In genomic region chr11:8444759-8445422, GRCm38 (mm10) we compare ENCODE assay signal across 19 mouse cellular contexts.
A peak's percentile ranks its signal among the peaks of the same experiment; 100 is the strongest.
DNase-seq lines count a peak whose midpoint lies in the region; ATAC-seq and TF ChIP-seq lines count a peak whose summit lies in the region.
"Had no signal": no experiment of that assay in that cellular context is flagged by ENCODE, and none has a peak within 500 bp of the region (broad histone marks: within the 10 kb centered on the region; RNA-seq: fewer than 3 reads in every experiment).

No protein-coding gene starts in this region.

- no peak for ATAC-seq in heart, embryonic 12.5 days (ENCODE audit: insufficient number of reproducible peaks, low FRiP score)
- no peak for ATAC-seq in forebrain, embryonic 14.5 days

- no peak for TF ChIP-seq POLR2A in cortical plate, adult 2 months (IDR thresholded peaks at IDR 0.05; ENCODE audit: extremely low read depth, insufficient read depth, low read length)

- no peak overlapping the region for H3K4me2 ChIP-seq in heart, embryonic 12.5 days
- H3K4me2 ChIP-seq in forebrain, embryonic 14.5 days (ENCODE audit: low read length): no peak overlapping the region
- H3K4me2 ChIP-seq: hindbrain, embryonic 15.5 days; liver, embryonic 13.5 days; neural tube, embryonic 12.5 days had no signal

- WGBS in heart, embryonic 12.5 days: 69% methylated on average over 13 of the region's 13 CpGs
- WGBS in forebrain, embryonic 14.5 days: 84% methylated on average over 13 of the region's 13 CpGs

- TF ChIP-seq CTCF in layer of hippocampus, adult 2 months (conservative IDR thresholded peaks at IDR 0.05): no peak
- no peak for TF ChIP-seq CTCF in cortical plate, adult 2 months (IDR thresholded peaks at IDR 0.05; ENCODE audit: extremely low read depth, insufficient read depth, low read length)

- H3K9me3 ChIP-seq in heart, embryonic 12.5 days (replicated peaks): no peaks in the 10 kb centered on the region
- no peaks in the 10 kb centered on the region for H3K9me3 ChIP-seq in forebrain, embryonic 14.5 days (replicated peaks; ENCODE audit: control insufficient read depth, low read length)
- H3K9me3 ChIP-seq: hindbrain, embryonic 15.5 days; liver, embryonic 13.5 days; midbrain, embryonic 10.5 days; neural tube, embryonic 12.5 days had no signal

- H3K36me3 ChIP-seq in heart, embryonic 12.5 days: peaks cover 67% of the 10 kb centered on the region
- peaks cover 13% of the 10 kb centered on the region; the same call in 1 of the 2 replicates for H3K36me3 ChIP-seq in forebrain, embryonic 14.5 days (ENCODE audit: control insufficient read depth, insufficient read depth, low read length)
- H3K36me3 ChIP-seq: G1E; hindbrain, embryonic 15.5 days; neural tube, embryonic 12.5 days had no signal

- no peak overlapping the region for H3K9ac ChIP-seq in heart, embryonic 12.5 days
- no peak overlapping the region for H3K9ac ChIP-seq in forebrain, embryonic 14.5 days (ENCODE audit: low read length)
- H3K9ac ChIP-seq: hindbrain, embryonic 15.5 days; liver, embryonic 13.5 days; neural tube, embryonic 12.5 days had no signal

- no peak for DNase-seq in heart, adult 8-10 months (ENCODE audit: low spot score)
- DNase-seq in layer of hippocampus, adult 2 months (ENCODE audit: low spot score in 2 of 2): no peak
- no peak for DNase-seq in layer of hippocampus, postnatal 25 days (ENCODE audit: extremely low spot score in 1 of 2, low spot score in 1 of 2)
- peak; percentile 32 for DNase-seq in 3T3-L1 (ENCODE audit: low read depth, low spot score)
- no peak for DNase-seq in forebrain, embryonic 14.5 days (ENCODE audit: low spot score)
- DNase-seq in kidney, postnatal 4 days: no peak
- DNase-seq: adrenal gland, postnatal 36 days; cerebellum, postnatal 14 days; gastrocnemius, postnatal 36 days; kidney, adult 11 months; kidney, postnatal 10 days; liver, embryonic 13.5 days; right cerebral cortex, postnatal 4 days had no signal

- no peaks in the 10 kb centered on the region for H3K27me3 ChIP-seq in heart, embryonic 12.5 days (replicated peaks)
- H3K27me3 ChIP-seq in forebrain, embryonic 14.5 days (replicated peaks; ENCODE audit: control insufficient read depth, insufficient read depth, low read length): no peaks in the 10 kb centered on the region
- H3K27me3 ChIP-seq: hindbrain, embryonic 15.5 days; liver, embryonic 13.5 days; neural tube, embryonic 12.5 days had no signal

- 0 out of 2 replicates have a peak overlapping the region, but pooled peaks have one; percentile 47 for H3K27ac ChIP-seq in heart, embryonic 12.5 days (ENCODE audit: poor library complexity, severe bottlenecking)
- H3K27ac ChIP-seq in layer of hippocampus, adult 2 months: peak overlapping the region; percentile 82
- 0 out of 2 replicates have a peak overlapping the region, but pooled peaks have one; percentile 55 for H3K27ac ChIP-seq in cortical plate, adult 2 months (ENCODE audit: insufficient read depth, low read length)
- no peak overlapping the region for H3K27ac ChIP-seq in forebrain, embryonic 14.5 days (ENCODE audit: low read depth, low read length)
- H3K27ac ChIP-seq: liver, embryonic 13.5 days; midbrain, embryonic 10.5 days; neural tube, embryonic 12.5 days had no signal

- no peak overlapping the region for H3K4me3 ChIP-seq in heart, embryonic 12.5 days
- H3K4me3 ChIP-seq in layer of hippocampus, adult 2 months: no peak overlapping the region
- no peak overlapping the region for H3K4me3 ChIP-seq in cortical plate, adult 2 months (ENCODE audit: insufficient read depth, low read length)
- H3K4me3 ChIP-seq in forebrain, embryonic 14.5 days (ENCODE audit: low read depth, low read length): no peak overlapping the region
- H3K4me3 ChIP-seq: hindbrain, embryonic 15.5 days; liver, embryonic 13.5 days; midbrain, embryonic 10.5 days; neural tube, embryonic 12.5 days had no signal

- peaks cover 37% of the 10 kb centered on the region for H3K4me1 ChIP-seq in heart, embryonic 12.5 days (replicated peaks)
- no peaks in the 10 kb centered on the region for H3K4me1 ChIP-seq in cortical plate, adult 2 months (ENCODE audit: control insufficient read depth, insufficient read depth, low read length)
- peaks cover 9% of the 10 kb centered on the region; the same call in 1 of the 2 replicates for H3K4me1 ChIP-seq in forebrain, embryonic 14.5 days (ENCODE audit: control insufficient read depth, insufficient read depth, low read length)
- H3K4me1 ChIP-seq: liver, embryonic 13.5 days; midbrain, embryonic 10.5 days had no signal
